Mouse (Mus musculus): ENCODE data around the gene Mat2a. TPM values are rescaled to one million over a fixed set of nuclear protein-coding genes. Genes with fewer than 3 reads are reported as not detected.

Mat2a gene
- polyA plus RNA-seq, 1 experiment from 2014 or later, result 439 TPM

GRCm38 (mm10) chr6:72385258-72385657 is 54.1 kb downstream of the Mat2a start:
- Histone ChIP-seq H3K4me2 (replicated peaks) (no peak overlapping the region), H3K4me1 (replicated peaks) (peaks cover 12% of the 10 kb centered on the region), H3K9me3 (no peaks in the 10 kb centered on the region), H3K9ac (replicated peaks) (no peak overlapping the region), H3K27me3 (peaks cover 13% of the 10 kb centered on the region), H3K36me3 (no peaks in the 10 kb centered on the region), H3K4me3 (replicated peaks) (no peak overlapping the region), H3K27ac (no peak overlapping the region)
- ATAC-seq, result no peak
- WGBS, result 89% methylated on average over 4 of the region's 4 CpGs

DNA sequence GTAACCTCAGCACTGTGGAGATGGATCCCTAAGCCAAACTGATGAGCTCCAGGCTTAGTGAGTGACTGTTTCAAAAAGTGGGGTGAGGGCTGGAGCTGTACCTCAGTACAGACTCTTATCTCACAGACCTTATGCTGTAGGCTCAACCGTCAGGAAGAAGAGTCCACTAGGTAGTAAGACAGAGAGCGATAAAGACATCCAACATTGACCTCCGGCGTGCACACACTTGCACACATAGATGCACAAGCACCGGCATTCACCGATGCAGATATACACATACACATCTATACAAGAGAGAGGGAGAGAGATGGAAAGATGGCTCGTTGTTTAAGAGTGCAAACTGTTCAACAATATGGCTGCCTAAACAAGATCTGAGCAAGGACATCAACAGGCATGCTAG is 55.4 kb downstream of the Mat2a start:
- ATAC-seq, result no peak
- peaks cover 26% of the 10 kb centered on the region for H3K27me3 ChIP-seq
- H3K4me1 ChIP-seq (replicated peaks), result peaks cover 4% of the 10 kb centered on the region; the same call in 1 of the 2 replicates
- no peaks in the 10 kb centered on the region for H3K9me3 ChIP-seq
- H3K27ac ChIP-seq, result no peak overlapping the region
- WGBS, result 96% methylated on average over 7 of the region's 7 CpGs
- no peak overlapping the region for H3K9ac ChIP-seq (replicated peaks)
- H3K36me3 ChIP-seq, result no peaks in the 10 kb centered on the region
- no peak overlapping the region for H3K4me3 ChIP-seq (replicated peaks)
- H3K4me2 ChIP-seq (replicated peaks), result no peak overlapping the region

- Histone ChIP-seq H3K27ac (no peak overlapping the region), H3K4me3 (replicated peaks) (no peak overlapping the region), H3K9me3 (no peaks in the 10 kb centered on the region), H3K9ac (replicated peaks) (no peak overlapping the region), H3K36me3 (no peaks in the 10 kb centered on the region), H3K27me3 (peaks cover 30% of the 10 kb centered on the region), H3K4me1 (replicated peaks) (peaks cover 4% of the 10 kb centered on the region; the same call in 1 of the 2 replicates), H3K4me2 (replicated peaks) (no peak overlapping the region)
- WGBS, result 83% methylated on average over 6 of the region's 6 CpGs
- no peak for ATAC-seq
Observed at GRCm38 (mm10) chr6:72383142-72383820, 56.1 kb downstream of the Mat2a start.

Other genes with a start within 250 kb of the Mat2a start
- gene Atoh8, start 204.0 kb downstream of the Mat2a start, polyA plus RNA-seq (2015; fragmentation: Nextera tagmentation; extraction: Ambion mirVana), result 2.2 and 3.8 TPM in 2 replicates
- gene Sftpb, start 134.9 kb downstream of the Mat2a start, polyA plus RNA-seq (2015; fragmentation: Nextera tagmentation; extraction: Ambion mirVana), result not detected in 2 replicates
- gene Usp39, start 94.4 kb downstream of the Mat2a start, polyA plus RNA-seq (2015; fragmentation: Nextera tagmentation; extraction: Ambion mirVana), result 51.5 and 53.4 TPM in 2 replicates
- 21.7 and 23.9 TPM in 2 replicates for gene 0610030E20Rik, start 92.2 kb downstream of the Mat2a start, polyA plus RNA-seq (2015; fragmentation: Nextera tagmentation; extraction: Ambion mirVana)
- gene Tmem150a, start 84.1 kb downstream of the Mat2a start, polyA plus RNA-seq (2015; fragmentation: Nextera tagmentation; extraction: Ambion mirVana), result 10.3 and 11.5 TPM in 2 replicates
- gene Rnf181, start 72.6 kb downstream of the Mat2a start, polyA plus RNA-seq (2015; fragmentation: Nextera tagmentation; extraction: Ambion mirVana), result 127 and 132 TPM in 2 replicates
- gene Vamp5, start 59.1 kb downstream of the Mat2a start, polyA plus RNA-seq (2015; fragmentation: Nextera tagmentation; extraction: Ambion mirVana), result 14.5 and 15.9 TPM in 2 replicates
- 21.7 and 21.9 TPM in 2 replicates for gene Vamp8, start 48.9 kb downstream of the Mat2a start, polyA plus RNA-seq (2015; fragmentation: Nextera tagmentation; extraction: Ambion mirVana)
- 14.4 and 18.7 TPM in 2 replicates for gene Ggcx, start 25.2 kb downstream of the Mat2a start, polyA plus RNA-seq (2015; fragmentation: Nextera tagmentation; extraction: Ambion mirVana)
- 1.5 TPM in 2 replicates for gene Sh2d6, start 82.1 kb upstream of the Mat2a start, polyA plus RNA-seq (2015; fragmentation: Nextera tagmentation; extraction: Ambion mirVana)
- 5.3 and 5.7 TPM in 2 replicates for gene Capg, start 104.8 kb upstream of the Mat2a start, polyA plus RNA-seq (2015; fragmentation: Nextera tagmentation; extraction: Ambion mirVana)
- gene Elmod3, start 158.9 kb upstream of the Mat2a start, polyA plus RNA-seq (2015; fragmentation: Nextera tagmentation; extraction: Ambion mirVana), result 15.7 and 16.5 TPM in 2 replicates
- 5.0 and 6.2 TPM in 2 replicates for gene Retsat, start 158.9 kb upstream of the Mat2a start, polyA plus RNA-seq (2015; fragmentation: Nextera tagmentation; extraction: Ambion mirVana)
- gene Tgoln1, start 177.4 kb upstream of the Mat2a start, polyA plus RNA-seq (2015; fragmentation: Nextera tagmentation; extraction: Ambion mirVana), result 39.6 and 41.2 TPM in 2 replicates

All from midbrain, embryonic 13.5 days (tissue).